Mouse (Mus musculus) lung, postnatal 4 days (tissue): Measurements from ENCODE around the gene Zfp433.
"Not testable (repeated sequence)": the region's sequence is repeated elsewhere in the genome, so short reads cannot be mapped to it uniquely, and the experiment has no call there.

Source experiments
- DNase-seq, 2 experiments: peaks; one replicate each; pipeline ENCODE4 v3.0.0; 2021

The Zfp433 gene

GRCm38 (mm10) chr10:81704531-81705301 is at the start of gene Zfp433:
Gene Zfp433, plus strand, starts transcription at chr10:81704825.
- DNase-seq = not testable (repeated sequence)

GRCm38 (mm10) chr10:81655178-81655577 is 49.4 kb upstream of the Zfp433 start:
- DNase-seq = peak in 1 of 2 experiments; percentile 16

DNA sequence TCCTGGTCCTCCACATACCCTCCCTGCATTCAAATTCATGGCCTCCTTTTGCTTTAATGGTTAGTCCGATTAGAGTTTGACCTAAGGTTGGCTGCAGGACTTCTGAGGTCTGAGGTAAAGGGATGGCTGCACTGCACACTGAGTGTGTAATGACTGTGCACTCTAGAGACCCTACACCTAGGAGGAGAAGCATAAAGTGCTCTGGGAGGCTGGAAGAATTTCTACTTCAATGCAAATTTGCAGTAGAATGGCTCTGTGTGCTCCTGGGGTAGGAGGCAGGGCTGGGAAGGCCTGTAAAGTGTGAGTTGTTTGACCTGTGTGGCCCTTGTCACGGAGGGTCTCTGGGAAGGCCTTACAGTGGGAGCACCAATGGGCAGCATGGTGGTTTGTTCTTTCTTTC is 48.5 kb upstream of the Zfp433 start:
- no peak for DNase-seq

DNA sequence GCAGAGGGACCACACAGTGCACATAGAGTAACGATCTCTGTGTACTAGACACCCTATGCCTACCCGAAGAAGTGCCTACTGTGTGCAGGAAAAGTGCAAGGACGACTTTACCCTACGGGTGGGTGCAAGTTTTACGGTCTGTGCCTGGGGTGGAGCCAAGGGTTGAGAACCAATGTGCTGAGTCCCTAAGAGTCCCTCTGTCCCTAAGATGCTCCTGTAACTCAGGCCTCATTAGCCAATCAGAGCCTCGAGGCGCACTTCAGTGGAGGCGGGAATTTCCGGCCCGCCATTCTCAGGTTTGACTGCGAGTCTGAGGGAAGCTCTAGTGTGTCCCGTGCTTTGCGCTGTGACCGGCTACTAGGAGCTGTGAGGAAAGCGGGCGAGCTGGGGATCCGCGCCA is 17.5 kb upstream of the Zfp433 start:
- DNase-seq = not testable (repeated sequence)

GRCm38 (mm10) chr10:81770506-81771403 is 66.1 kb downstream of the Zfp433 start, which contains the start of gene Gm3055:
Gene Gm3055, minus strand, starts transcription at chr10:81771161.
- DNase-seq = not testable (repeated sequence)

GRCm38 (mm10) chr10:81771404-81771777 is 66.8 kb downstream of the Zfp433 start:
- DNase-seq = not testable (repeated sequence)
